Mouse (Mus musculus): Measurements from ENCODE around the gene Ptges2. TPM values are rescaled to one million over a fixed set of nuclear protein-coding genes. Genes with fewer than 3 reads are reported as not detected.

Gene Ptges2
- total RNA-seq, 2 experiments from 2014 or later: 56.9 to 66.5 TPM

Other genes with a start within 250 kb of the Ptges2 start
- 100 to 1,000 TPM in 1 of 2 experiments, 10 to 100 TPM in 1; 94.4 to 102 TPM for gene Prrc2b, start 244.8 kb upstream of the Ptges2 start, total RNA-seq (2021)
- gene Pomt1, start 159.3 kb upstream of the Ptges2 start, total RNA-seq (2021): 10 to 100 TPM; 33.5 to 38.7 TPM
- 100 to 1,000 TPM; 125 to 144 TPM for gene Uck1, start 135.7 kb upstream of the Ptges2 start, total RNA-seq (2021)
- 10 to 100 TPM; 70.5 to 75.4 TPM for gene Golga2, start 108.5 kb upstream of the Ptges2 start, total RNA-seq (2021)
- 100 to 1,000 TPM; 291 to 303 TPM for gene Swi5, start 107.8 kb upstream of the Ptges2 start, total RNA-seq (2021)
- gene Ciz1, start 43.6 kb upstream of the Ptges2 start, total RNA-seq (2021): 10 to 100 TPM; 62.6 to 69.6 TPM
- 10 to 100 TPM; 18.6 to 25.6 TPM for gene Dnm1, start 42.6 kb upstream of the Ptges2 start, total RNA-seq (2021)
- gene 1110008P14Rik, start 14.0 kb upstream of the Ptges2 start, total RNA-seq (2021): 100 to 1,000 TPM; 158 to 166 TPM
- 1 to 10 TPM; 1.7 to 2.1 TPM for gene Lcn2, start 7.6 kb upstream of the Ptges2 start, total RNA-seq (2021)
- 1 to 10 TPM; 4.1 to 4.5 TPM for gene Naif1, start 54.6 kb downstream of the Ptges2 start, total RNA-seq (2021)
- 10 to 100 TPM; 48.8 to 55.3 TPM for gene Slc25a25, start 55.5 kb downstream of the Ptges2 start, total RNA-seq (2021)
- 10 to 100 TPM; 27.4 to 41.0 TPM for gene Fam102a, start 139.4 kb downstream of the Ptges2 start, total RNA-seq (2021)
- 10 to 100 TPM; 49.7 to 58.0 TPM for gene Dpm2, start 175.0 kb downstream of the Ptges2 start, total RNA-seq (2021)
- gene Pip5kl1, start 178.9 kb downstream of the Ptges2 start, total RNA-seq (2021): not detected
- not detected for gene 9430097D07Rik, start 179.8 kb downstream of the Ptges2 start, total RNA-seq (2021)
- gene St6galnac4, start 191.2 kb downstream of the Ptges2 start, total RNA-seq (2021): 10 to 100 TPM in 1 of 2 experiments, 1 to 10 TPM in 1; 6.6 to 11.4 TPM
- 10 to 100 TPM; 52.4 to 67.9 TPM for gene St6galnac6, start 203.8 kb downstream of the Ptges2 start, total RNA-seq (2021)
- 10 to 100 TPM; 31.2 to 48.5 TPM for gene Ak1, start 225.9 kb downstream of the Ptges2 start, total RNA-seq (2021)